Mouse (Mus musculus): ENCODE results near the gene Zp1. TPM values are rescaled to one million over a fixed set of nuclear protein-coding genes. Genes with fewer than 3 reads are reported as not detected.

The Zp1 gene
- not detected in 2 replicates for polyA plus RNA-seq (2012; rRNA removed)

DNA sequence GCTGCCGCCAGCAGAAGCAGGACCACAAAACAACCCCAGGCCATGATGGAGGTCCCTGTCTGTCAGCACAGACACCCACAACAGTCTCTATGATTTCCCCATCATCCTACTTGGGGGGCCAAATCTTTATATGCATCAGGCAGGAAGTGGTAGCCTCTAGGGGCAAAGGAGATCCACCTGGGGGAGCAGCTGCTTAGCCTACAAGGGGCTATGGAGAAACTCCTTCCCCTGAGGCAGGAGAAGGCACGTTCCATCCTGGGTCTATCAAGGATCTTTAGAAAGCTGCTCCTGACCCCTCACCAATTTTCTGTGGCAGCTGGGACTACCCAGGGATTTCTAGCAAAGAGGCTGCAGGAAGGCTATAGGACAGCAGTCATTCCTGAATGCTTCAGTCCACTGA is at the start of gene Zp1:
Gene Zp1 (minus strand): TSS at position 101 of the 400 bp plus-strand sequence.

DNA sequence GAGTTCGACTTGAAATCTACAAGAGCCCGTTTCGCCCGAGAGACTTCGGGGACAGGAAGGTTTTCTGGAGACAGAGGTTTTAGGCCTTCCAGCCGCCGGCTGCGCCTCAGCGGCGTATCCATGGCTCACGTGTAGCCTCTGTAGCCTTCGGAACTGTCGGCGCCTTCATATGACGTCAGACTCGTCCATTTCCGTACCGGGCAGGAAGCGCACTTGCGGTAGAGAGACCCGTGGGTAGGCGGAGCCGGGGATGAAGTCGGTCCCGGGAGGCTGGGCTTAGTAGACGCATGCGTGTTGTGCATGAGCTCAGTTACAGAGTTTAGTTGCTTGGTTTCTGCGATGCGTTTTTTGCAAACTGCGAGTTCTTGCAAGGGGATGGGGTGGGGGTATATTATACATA is 28.7 kb upstream of the Zp1 start, which contains the start of gene Ccdc86:
Gene Ccdc86 (minus strand): TSS at position 155 of the 400 bp plus-strand sequence.

DNA sequence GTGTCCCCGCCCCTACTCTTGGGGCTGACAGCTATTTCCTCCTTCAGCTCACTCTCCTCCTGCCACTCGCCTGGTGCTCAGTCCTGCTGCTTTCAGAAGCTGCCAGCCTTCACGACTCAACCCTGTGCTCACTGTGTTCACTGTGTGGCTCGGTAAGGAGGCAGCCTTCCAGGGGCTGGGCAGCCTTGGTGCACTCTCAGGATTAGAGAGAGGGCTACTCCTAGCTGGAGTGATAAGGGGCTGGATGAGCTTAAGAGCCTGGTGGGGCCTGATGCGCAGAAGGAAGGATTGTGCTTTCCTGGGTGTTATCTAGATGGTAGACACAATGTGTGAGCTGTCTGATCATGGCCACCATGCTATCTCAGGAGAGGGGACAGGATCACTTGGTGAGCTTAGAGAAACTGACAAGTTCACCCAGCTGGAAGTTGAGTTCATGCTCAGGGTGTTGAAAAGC is 16.7 kb upstream of the Zp1 start, which contains the start of gene Ptgdr2:
Gene Ptgdr2 (plus strand): TSS at position 51 of the 454 bp plus-strand sequence.

GRCm38 (mm10) chr19:10895016-10895528 is 25.4 kb downstream of the Zp1 start, which contains the start of gene Prpf19:
TSS of gene Prpf19 (plus strand) at chr19:10895231.

DNA sequence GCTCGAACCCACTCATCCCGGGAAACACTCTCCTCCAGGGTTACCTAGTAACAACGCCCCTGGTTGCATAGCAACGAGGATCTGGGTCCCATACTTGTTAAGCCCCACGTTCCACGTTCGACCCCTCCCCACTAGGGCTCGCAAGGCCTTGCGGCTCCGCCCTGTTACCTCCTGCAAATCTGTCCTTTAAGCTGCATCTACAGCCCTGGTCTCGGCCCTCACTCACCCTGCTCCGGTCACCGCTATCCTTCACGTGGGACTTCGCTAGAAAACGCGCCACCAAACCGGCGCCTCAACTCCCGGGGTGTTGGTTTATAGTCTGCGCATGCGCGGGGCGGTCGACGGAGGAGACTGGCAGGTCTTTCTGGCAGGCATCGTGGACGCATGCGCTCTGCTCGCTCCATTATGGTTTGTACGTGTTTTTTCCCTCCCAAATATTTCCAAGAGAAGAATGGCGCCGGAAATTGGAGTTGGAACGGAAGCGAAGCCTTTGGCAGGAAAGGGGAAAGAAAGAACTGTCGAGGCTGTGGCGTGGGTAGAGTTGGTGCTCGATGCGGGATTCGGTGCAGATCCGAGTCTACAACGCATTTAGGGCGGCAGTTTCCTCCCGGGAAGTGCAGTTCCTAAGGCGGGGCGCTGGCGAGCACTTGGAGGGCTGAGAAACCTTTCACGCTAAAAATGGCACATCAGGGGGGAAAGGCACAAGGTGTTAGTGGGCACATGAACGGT is 38.8 kb downstream of the Zp1 start, which contains the start of gene Tmem109:
Gene Tmem109 (minus strand): TSS at position 576 of the 729 bp plus-strand sequence.

DNA sequence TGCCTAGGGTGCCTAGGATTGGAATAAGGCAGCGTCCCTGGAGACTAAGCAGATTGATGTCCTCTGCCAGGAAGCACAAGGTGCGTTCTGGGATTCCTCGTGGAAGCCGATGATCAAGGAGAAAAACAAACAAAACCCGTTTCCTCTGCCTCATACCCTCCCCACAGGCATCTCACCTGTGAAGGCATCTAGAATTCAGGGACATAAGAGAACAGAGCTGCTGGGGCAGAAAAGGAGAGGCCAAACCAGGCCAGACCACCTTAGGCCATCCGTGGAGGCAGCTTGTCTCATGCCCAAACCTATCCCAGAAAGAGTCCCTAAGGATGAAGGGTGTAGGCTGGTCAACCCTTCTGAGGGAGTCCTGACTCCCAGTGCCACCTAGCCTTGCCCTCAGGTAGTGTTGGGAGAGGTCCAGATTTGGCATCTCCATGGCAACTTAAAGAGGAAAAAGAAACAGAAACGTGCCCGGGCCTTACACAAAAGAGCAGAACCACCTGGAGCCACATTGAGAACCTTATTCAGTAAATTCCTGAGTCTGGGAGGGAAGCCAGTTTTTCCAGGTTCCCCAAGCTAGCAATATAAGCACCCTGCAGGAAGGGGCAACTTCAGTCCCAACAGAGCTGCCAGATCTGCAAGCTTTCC is 50.4 kb downstream of the Zp1 start, which contains the start of gene Tmem132a:
Gene Tmem132a (minus strand): TSS at position 55 of the 642 bp plus-strand sequence.

Other genes with a start within 250 kb of the Zp1 start
- gene Pga5, start 242.6 kb downstream of the Zp1 start, polyA plus RNA-seq (2012; rRNA removed), result 87.4 and 147 TPM in 2 replicates
- 21.5 and 23.0 TPM in 2 replicates for gene Vps37c, start 231.9 kb downstream of the Zp1 start, polyA plus RNA-seq (2012; rRNA removed)
- gene Cd5, start 181.6 kb downstream of the Zp1 start, polyA plus RNA-seq (2012; rRNA removed), result 0.45 and 0.65 TPM in 2 replicates
- gene Cd6, start 90.6 kb downstream of the Zp1 start, polyA plus RNA-seq (2012; rRNA removed), result 0.11 and 0.15 TPM in 2 replicates
- gene Slc15a3, start 80.9 kb downstream of the Zp1 start, polyA plus RNA-seq (2012; rRNA removed), result 4.0 and 6.0 TPM in 2 replicates
- 13.8 and 14.4 TPM in 2 replicates for gene Tmem132a, start 50.7 kb downstream of the Zp1 start, polyA plus RNA-seq (2012; rRNA removed)
- gene Tmem109, start 38.6 kb downstream of the Zp1 start, polyA plus RNA-seq (2012; rRNA removed), result 64.5 and 67.6 TPM in 2 replicates
- 76.8 and 77.7 TPM in 2 replicates for gene Prpf19, start 25.4 kb downstream of the Zp1 start, polyA plus RNA-seq (2012; rRNA removed)
- 0.10 TPM in 2 replicates for gene Ptgdr2, start 16.5 kb upstream of the Zp1 start, polyA plus RNA-seq (2012; rRNA removed)
- 3.4 and 3.5 TPM in 2 replicates for gene Ccdc86, start 28.6 kb upstream of the Zp1 start, polyA plus RNA-seq (2012; rRNA removed)
- gene Ms4a10, start 54.0 kb upstream of the Zp1 start, polyA plus RNA-seq (2012; rRNA removed), result 0.14 and 0.54 TPM in 2 replicates
- gene Ms4a15, start 72.6 kb upstream of the Zp1 start, polyA plus RNA-seq (2012; rRNA removed), result not detected in 2 replicates
- not detected in 2 replicates for gene Ms4a18, start 97.4 kb upstream of the Zp1 start, polyA plus RNA-seq (2012; rRNA removed)
- gene Ms4a8a, start 160.5 kb upstream of the Zp1 start, polyA plus RNA-seq (2012; rRNA removed), result 39.9 and 42.1 TPM in 2 replicates
- gene 1700017D01Rik, start 210.2 kb upstream of the Zp1 start, polyA plus RNA-seq (2012; rRNA removed), result not detected in 2 replicates
- gene 1700025F22Rik, start 244.7 kb upstream of the Zp1 start, polyA plus RNA-seq (2012; rRNA removed), result not detected in 2 replicates